Mouse (Mus musculus) lung, postnatal 25 days (tissue): ENCODE measurements around the gene Ncf2.
A peak's percentile ranks its signal among the peaks of the same experiment; 100 is the strongest.

Source experiments
- DNase-seq: peaks from one replicate; pipeline ENCODE4 v3.0.0; 2022; ENCODE audit warnings: low spot score

The Ncf2 gene

DNA sequence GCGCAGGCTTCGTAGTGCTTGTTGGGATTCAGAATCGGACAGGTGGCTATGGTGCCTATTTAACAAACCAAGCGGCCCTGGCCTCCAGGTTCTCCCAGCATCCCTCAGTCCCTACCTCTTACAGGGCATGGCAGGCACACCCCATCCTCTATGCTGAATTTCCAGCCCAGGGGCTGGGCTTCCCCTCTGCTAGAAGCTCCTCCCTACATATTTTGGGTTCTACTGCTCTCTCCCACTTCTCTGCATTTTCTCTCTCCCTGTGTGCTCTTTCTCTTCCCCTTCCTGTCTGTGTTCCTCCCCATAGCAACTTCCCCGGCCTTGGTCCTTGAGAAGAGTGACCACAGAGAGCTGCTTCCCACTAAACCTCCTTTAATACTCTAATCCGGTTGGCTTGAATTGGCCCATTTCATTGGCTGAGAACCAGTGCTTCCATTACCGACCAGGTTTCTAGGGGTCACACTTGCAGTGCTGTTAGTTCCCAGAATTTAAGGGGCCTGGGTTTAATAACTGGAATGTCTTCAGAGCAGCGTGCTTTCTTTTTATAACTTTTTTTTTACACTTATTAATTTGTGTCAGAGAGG lies 3.2 kb upstream of the Ncf2 start:
- no peak for DNase-seq

DNA sequence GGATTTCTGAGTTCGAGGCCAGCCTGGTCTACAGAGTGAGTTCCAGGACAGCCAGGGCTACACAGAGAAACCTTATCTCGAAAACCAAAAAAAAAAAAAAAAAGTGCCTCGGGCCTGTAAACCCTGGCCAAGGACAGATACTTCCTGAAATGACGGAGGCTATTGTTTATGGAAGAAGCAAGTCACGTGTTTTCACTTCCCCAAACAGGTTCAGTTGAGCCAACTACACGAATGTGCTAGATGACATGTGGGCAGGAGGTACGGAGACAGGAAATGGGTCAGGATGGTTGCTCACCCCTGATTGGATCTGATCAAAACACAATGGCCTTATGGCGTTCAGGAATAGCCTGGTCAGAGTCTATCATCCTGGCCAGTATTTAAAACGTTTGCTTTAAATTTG lies 1.9 kb upstream of the Ncf2 start:
- peak; percentile 71 for DNase-seq

- no peak for DNase-seq
These were observed 711 bp downstream of the Ncf2 start for GRCm38 (mm10) chr1:152800633-152801176.

DNA sequence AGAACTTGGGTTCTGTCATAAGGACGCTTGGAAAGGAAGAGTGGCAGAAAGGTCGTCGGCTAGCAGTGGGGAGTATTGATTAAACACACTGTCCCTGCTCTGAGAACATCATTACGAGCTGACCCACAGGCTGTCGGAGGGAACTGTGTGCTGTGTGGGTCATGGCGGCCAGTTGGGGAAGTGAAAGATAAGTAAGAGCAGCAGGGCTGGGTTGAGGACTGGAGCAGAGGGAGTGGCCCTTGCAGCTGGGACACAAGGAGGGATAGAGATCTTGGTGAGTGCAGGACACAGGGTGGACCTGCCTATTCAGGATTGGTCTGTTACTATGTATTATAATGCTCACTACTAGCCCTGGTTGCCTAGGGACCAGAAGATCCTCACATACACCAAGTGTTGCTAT lies 4.9 kb downstream of the Ncf2 start:
- no peak for DNase-seq

DNA sequence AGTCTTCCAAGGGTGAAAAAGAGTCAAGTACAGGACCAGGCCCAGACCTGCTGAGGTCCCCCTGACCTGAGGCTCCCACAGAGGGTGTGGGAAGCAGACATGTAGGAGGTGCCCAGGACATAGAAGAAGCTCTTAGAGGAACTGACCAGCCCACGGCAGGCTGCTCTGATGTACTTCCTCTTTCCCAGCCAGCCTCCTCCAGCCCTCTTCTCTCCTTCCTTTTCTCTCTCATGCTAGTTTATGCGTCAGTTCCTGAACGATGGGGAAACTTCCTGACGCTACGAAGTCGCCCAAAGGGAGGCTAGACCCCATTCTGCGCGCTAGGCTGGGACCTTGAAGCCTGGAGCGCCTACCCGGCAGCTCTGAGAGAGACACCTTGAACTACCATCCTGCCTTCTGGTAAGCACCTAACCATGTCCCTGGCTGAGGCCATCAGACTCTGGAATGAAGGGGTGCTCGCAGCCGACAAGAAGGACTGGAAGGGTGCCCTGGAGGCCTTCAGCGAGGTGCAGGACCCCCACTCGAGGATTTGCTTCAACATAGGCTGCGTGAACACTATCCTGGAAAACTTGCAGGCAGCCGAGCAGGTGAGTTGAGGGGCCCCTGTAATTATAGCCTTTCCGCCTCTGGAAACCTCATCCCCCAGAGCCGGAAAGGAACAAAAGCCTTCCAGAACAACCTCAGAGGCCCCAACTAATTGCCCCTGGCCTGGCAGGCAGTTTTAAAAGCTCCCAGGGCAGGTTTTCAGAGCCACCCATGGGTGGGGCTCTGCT lies 7.8 kb downstream of the Ncf2 start:
- DNase-seq = peak; percentile 57

GRCm38 (mm10) chr1:152808392-152808680 lies 8.3 kb downstream of the Ncf2 start:
- DNase-seq = no peak

- no peak for DNase-seq
These were observed 9.7 kb downstream of the Ncf2 start for GRCm38 (mm10) chr1:152809541-152810252.

- DNase-seq = no peak
These were observed 10.8 kb downstream of the Ncf2 start for GRCm38 (mm10) chr1:152810533-152811439.

DNA sequence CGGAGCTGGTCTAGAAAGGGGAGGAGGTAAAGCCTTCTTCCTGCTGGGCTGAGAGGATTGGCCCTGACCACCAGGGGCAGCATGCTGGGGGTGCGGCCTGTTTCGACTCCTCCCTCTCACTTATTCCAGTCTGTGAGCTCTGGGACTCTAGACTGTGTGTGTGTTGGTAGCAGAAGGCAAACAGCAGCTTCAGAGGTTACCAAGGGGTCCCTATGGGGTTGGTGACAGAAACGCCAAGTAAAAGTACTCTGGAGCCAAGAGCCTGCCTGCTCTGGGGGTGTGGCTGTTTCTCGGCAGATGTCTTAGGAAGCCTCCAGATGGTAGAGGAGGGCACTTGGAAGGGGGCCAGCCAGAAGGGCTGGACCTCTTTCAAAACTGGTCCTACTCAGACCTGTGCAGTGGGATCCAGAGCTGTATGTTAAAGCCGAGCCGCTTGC lies 15.3 kb downstream of the Ncf2 start:
- peak; percentile 41 for DNase-seq

- DNase-seq = no peak
These were observed 17.2 kb downstream of the Ncf2 start for GRCm38 (mm10) chr1:152817027-152817769.

GRCm38 (mm10) chr1:152817794-152818193 lies 17.8 kb downstream of the Ncf2 start:
- peak; percentile 48 for DNase-seq

DNA sequence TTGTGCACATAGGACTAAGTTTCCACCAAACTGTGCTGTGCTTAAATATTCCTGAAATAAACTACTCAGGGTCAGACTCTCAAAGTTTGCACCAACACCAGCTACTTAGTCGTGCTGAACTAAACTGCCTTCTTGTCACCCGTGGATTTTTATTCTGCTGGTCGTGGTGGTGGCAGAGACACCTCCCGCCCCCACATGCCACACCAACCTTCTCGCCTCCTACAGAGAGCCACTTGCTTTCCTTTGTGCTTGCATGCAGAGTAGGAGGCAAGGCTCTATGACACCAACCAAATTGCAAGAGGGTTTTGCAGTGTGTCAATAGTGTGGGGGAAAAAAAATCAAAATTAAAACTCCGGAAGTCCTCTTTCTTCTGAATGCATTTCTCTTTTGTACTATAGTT lies 19.6 kb downstream of the Ncf2 start:
- DNase-seq = no peak

DNA sequence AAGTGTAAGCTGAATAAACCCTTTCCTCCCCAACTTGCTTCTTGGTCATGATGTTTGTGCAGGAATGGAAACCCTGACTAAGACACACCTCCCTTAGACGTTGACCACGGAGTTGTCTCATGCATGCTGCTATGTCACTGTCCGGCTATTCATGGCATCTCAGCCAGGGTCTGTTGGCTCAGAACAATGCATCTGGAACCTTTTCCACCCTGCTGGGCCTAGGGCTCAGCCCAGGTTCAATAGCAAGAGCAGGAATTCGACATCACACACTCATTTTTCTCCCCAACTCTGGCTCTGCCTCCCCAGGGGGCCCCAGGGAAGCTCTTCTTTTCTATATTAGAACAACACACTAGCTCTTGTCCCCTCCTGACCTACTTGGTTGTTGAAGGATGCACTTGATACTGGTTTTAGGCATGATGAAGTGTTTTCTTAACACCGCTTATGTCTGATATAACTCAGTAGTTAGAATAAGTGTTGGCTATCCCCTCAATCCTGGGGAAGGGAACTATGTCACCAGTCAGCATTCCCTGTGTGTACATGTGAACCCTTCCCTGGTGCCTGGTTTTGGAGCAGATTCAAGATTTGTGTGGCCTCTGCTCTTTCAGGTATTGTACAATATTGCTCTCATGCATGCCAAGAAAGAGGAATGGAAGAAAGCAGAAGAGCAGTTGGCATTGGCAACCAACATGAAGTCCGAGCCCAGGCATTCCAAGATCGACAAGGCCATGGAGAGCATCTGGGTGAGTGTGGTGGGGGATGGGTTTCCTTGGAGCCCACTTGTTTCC lies 21.1 kb downstream of the Ncf2 start:
- no peak for DNase-seq

DNA sequence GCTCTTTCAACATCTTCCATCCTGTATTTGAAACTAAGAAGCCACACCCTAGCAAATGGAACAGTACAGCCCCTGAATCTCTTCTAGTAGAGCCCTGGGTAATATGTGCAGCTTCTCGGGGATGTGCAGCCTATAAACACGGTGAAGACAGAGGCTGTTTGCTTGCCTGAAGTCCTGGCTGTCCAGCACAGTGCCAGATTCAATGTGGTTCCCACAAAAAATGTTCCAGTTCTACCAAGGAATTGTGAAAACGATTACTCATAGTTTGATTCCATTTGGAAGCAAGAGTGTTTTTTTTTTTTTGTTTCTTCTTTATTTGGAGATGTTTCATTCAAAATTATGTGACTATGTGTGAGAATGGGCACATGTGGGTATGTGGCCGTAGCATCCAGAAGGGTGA lies 21.8 kb downstream of the Ncf2 start:
- DNase-seq = no peak

GRCm38 (mm10) chr1:152824206-152824605 lies 24.2 kb downstream of the Ncf2 start:
- no peak for DNase-seq

GRCm38 (mm10) chr1:152826446-152826845 lies 26.5 kb downstream of the Ncf2 start:
- DNase-seq = no peak

DNA sequence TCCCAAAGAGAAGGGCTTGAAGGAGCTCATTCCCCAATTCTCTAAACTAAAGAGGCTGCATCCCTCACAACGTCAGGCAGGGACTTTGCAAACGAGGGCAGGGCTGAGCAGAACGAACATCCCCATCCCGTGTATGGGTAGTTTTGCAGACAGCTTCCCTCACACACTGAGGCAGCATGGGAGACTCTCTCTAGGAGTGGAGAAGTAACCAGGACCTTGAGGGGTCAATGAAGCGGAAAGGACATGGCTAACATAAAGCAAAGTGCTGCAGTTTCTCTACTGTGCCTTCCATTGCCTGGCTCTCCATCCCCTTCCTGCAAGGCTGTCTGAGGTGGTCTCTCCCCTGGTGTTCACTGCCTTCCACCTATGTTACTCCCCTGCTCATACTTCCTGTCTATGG lies 28.2 kb downstream of the Ncf2 start:
- DNase-seq = no peak

- DNase-seq = no peak
These were observed 28.8 kb downstream of the Ncf2 start for GRCm38 (mm10) chr1:152828637-152829355.

DNA sequence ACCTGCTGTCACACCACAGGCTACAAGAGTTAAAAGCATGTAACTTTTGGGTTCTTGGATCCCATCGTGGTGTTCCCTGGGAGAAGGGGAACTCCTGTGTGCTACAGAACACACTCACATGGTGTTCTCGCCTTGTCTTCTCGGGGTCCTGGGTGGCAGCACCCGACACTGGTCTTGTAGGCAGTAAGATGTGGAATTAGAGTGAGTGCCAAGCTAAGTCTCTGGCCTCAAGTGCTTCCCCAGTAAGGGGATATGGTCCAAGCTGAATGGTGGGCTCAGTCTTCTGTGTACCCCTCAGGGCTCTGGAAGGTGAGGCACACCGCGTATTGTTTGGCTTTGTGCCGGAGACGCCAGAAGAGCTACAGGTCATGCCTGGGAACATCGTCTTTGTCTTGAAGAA lies 30.1 kb downstream of the Ncf2 start:
- no peak for DNase-seq

- no peak for DNase-seq
These were observed 31.0 kb downstream of the Ncf2 start for GRCm38 (mm10) chr1:152831003-152831402.
